Mouse (Mus musculus) mouse embryonic stem cell (cell line): Measurements from ENCODE around the gene Dock9.

Experiments
- in situ Hi-C, 2 experiments: fragments of 300-500 bp; cut with MboI; formaldehyde crosslinking; loops; 1 replicate in 1 of 2; 3 replicates in 1 of 2; pipeline ENCODE4 v1.14.3; 2019 to 2020; ENCODE audit warnings: low sequenced_read_pairs in 2 of 2, low pct_unique_long_range_greater_than_20kb in 1 of 2, mixed read lengths in 1 of 2; ENCODE audit not compliant: unreplicated experiment in 1 of 2

Gene Dock9

DNA sequence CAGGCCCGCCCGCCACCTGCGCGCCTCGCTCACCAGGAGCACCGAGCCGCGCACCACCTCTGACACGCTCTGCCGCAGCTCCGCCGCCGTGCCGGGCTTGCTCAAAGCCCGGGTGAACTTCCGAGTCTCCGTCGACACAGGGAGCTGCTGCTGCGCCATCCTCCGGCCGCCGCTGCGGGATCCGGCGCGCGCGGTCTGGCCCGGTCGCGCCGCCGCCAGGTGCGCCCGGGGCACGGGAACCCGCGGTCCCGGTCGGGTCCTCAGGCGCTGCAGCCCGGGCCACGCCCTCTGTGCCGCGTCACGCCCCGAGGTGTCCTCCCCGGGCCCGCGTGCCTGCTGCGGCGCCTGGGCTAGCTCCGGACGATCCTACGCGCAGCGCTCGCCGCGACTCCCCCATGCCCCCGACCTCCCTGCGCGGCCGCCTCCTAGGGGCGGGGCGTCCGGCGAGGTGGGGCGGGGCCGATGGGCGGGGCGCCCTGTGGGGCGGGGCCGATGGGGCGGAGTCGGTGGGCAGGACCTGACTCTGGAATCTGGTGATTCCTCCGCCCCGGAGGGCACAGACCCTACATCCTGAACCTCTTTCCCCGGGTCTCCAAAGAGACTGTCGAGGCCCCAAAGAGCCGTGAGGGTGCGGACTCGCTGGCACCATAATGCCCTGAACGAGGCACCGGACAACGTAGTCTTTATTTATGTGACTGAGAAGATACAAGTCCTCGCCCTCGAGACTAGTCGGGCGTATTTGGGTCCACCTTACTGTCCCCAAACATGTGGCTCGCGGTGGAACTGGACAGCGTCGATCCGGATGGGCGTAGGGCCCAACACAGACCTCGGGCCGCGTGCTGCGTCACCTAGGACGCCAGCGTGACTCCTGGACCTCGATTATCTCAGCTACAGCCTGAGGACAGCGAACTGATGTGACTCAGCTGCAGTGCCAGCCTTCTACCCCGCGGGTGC lies at the start of gene Dock9:
TSS of gene Dock9 (minus strand) at position 381 of the 954 bp plus-strand sequence.
- in situ Hi-C loops: no loop called here

DNA sequence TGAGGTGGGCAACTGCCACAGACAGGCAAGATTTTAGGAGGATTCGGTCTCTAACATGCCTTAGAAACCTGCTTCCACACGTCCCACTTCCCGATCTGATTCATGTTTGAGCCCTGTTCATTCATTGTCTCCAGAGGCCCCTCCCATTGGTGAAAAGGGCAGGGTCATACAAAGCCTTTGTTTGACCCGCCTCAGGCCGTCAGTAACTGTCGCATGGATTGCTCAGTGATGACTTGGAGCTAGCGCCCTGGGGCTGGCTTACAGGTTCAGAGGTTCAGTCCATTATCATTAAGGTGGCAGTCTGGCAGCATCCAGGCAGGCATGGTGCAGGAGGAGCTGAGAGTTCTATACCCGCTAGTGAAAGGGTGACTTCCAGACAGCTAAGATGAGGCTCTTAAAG lies 46.8 kb upstream of the Dock9 start:
- in situ Hi-C loops: no loop called here

DNA sequence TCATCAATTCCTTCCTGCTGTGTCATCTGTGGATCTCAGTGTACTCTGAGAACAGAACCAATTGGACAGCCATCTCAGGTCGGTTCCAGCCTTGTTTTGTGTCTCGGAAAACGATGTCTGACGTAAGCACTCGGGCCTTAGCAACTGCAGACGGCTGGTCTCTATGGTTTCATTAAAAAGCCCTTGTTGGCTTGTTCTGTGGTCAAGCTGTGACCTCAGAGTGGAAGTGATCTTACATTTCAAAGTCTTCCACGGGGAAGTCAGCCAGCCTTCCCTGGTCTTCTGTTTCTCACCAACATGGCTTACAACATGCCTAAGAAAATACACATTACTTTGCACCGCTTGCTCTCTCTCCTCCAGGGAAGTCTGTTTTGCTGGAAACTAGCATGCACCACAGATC lies 42.6 kb upstream of the Dock9 start:
- in situ Hi-C loops: no loop called here

DNA sequence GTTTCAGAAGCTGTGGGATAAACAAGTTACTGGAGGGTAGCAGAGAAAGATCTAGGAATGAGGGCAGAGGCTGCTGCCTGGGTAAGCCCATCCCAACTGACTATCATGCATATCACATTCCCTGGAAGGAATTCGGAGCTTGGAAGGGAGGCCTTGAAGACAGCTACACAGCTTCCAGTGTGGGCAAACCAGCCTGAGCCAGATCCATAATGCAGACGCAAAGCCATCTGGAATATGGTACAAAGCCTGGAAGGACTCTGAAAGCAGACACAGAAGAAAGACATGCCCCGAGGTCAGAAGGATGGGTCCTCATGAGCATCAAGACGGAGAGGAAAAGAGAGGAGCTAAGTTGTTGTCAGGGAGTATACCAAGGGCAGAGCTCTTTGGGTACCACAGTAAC lies 40.5 kb upstream of the Dock9 start:
- in situ Hi-C loops: no loop called here

- in situ Hi-C loops: no loop called here
These were observed 35.4 kb upstream of the Dock9 start for GRCm38 (mm10) chr14:121833001-121833520.

DNA sequence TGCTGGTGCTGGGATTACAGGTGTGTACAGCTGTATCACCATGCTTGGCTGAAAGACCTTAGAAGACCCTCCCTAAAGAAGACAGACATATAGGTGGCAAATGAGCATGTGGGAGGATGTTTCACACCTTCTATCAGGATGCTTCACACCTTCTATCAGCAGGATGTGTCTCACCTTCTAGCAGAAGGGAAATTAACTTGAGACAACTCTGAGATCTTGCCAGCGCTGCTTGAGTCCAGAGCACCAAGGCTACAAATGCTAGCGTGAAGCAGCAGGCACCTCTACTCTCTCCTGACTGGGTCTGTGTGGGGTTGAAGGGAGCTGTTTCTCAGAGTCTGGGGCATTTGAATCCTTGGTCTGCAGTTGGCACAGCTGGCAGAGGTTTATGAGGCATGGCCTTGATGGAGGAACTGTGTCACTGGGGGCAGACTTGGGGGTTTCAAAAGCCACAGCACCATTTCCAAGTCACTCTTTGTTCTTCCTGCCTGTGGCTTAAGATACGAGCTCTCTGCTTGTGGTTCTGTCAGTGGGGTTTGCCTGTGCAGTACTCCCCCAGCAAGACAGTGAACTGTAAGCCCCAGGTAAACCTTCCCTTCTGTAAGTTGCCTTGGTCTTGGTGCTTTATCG lies 32.3 kb upstream of the Dock9 start:
- in situ Hi-C loops: no loop called here

DNA sequence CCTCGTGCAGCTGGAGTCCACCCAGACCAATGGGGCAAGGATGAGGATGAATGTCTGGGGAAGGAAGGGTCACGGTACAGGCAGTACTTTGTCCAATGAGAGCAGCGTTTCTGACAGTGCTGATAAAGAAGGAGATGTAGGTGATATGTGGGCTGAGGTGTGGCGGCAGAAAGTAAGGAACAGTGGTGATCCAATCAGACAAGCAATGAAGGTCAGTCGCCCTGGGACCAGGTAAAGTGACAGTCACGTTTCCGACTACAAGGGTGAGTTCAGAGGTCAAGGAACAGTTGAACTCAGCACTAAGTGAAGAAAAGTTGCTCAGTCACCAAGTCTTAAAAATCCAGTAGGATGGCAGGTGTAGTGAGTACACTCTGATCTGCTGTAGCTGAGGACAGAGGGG lies 29.5 kb upstream of the Dock9 start:
- in situ Hi-C loops: no loop called here

DNA sequence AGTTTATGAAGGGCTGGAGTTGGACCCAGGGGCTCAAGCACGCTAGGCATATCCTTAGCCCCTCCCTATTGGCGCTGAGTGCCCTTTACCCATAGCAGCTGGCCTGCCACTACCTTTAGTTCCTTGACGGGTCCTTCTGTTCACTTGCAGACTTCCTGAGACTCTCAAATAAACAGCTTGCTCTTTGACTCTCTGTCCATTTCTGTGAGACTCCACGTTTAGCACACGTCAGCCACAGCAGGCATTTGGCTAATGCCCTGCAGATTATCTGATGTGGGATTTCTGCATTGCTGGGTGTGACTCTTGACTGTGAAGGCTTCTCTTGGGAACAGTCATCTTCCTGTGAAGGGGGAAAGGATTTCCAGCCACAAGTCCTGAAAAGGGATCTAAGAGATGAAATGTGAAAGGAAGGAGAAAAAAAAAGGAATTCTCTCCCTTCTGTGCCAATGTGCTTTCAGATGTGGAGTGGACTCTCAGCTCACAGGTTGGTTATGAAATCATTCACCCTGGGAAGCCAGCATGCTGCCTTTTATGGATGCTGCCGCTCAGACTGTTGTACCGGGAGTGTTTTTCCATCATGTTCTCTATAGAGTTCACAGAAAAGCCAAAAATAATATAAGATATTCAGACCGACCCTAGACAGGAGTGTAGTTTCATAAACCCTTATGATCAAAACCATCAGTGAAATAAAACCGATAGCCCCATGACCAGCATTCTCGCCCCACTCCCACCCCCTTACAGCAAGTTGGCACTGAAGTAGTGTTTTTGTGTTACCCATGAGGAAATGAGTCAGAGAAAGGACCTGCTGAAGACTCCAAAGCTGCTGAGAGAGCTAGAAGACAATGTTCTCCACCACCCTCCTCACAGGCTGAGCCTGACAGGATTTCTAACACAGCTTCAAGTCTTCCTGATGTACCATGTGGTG lies 28.1 kb upstream of the Dock9 start:
- in situ Hi-C loops: no loop called here

- in situ Hi-C loops: no loop called here
These were observed 26.9 kb upstream of the Dock9 start for GRCm38 (mm10) chr14:121824322-121825103.

DNA sequence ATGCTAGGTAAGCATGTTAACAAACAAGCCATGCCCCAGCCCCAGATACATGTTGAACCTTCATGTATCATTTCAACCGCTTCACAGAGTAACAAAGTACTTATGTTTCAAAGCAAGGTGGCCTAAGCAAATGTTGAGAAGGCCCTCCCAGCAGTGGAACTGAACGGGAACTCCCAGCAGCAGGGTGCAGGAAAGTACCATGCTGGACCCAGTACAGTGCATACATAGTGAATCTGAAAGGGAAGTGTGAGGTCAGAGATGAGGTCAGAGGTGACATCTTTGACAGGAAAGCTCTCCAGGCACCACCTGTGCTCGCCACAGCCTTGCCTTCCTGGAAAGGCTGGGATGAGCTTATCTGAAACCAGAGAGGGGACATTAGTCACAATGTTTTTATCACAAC lies 25.4 kb upstream of the Dock9 start:
- in situ Hi-C loops: no loop called here

DNA sequence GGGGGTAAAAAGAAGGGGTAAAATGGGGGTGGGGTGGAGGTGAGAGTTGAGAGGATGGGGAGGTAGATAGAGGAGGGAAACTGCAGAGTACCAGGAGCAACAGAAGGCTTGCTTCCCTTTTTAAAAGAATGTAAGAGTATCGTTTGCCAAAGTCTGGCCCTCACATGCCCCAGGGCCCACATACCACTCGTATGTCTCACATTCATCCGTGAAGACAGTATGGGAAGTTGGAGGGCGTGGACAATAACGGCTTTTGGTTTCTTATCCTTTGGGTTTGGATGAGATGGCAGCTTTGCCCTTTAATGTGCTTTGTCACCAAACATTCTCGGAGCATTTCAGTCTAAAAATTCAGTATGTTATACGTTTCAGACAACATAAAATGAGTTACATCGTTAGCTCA lies 24.9 kb upstream of the Dock9 start:
- in situ Hi-C loops: no loop called here

DNA sequence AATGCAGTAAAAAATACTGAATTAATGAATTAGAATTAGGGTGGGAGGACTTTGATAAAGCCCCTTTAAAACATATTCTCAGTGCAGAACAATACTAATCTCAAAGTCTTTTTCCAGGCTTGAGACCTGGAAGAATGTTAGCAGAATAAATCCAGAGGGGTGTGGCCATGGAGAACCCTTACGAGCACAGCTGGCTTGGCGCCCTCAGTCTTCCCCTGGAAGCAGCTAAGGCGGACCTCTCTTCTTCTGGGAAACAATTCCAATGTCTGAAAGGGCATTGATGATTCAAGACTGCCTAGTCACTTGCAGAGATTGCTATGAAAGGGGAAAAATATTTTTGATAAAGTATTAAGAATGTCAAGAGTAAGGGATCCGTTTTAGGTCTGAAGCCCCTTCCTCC lies 9.2 kb upstream of the Dock9 start:
- in situ Hi-C loops: no loop called here

DNA sequence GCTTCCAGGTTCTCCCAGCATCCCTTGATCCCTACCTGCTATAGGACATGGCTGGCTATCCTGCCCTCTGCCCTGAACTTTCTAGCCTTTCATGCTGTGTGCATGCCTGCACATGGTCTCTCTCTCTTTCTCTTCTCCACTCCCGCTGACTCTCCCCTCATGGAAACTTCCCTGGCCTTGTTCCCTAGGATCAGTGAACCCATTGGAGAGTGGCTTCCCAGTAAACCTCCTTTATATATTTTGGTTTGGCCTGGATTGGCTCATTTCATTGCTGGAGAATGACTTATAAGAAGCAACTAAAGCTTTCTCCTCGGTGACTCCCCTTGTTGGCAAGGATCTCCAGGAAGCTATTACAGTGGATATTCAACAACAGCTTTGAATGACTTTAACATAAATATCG lies 8.7 kb upstream of the Dock9 start:
- in situ Hi-C loops: no loop called here

- in situ Hi-C loops: no loop called here
These were observed 6.8 kb upstream of the Dock9 start for GRCm38 (mm10) chr14:121804461-121804860.

DNA sequence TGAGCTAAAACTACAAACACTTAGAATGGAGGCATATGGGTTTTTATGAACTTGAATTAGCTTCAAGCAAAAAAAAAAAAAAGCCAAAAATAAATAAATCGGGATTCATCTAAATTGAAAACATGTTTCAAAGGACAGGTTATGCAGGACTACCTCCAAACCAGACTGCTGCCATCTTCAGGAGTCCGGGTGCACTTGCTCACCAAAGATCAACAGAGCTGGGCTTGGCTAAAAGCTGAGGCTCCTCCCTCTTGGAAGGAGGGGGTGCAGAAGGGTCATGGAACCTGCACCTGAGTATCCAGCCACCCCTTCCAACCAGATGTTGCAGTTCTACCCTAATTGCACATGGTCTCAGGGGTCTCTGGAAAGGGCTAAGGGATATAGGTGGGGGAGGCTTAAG lies 3.3 kb upstream of the Dock9 start:
- in situ Hi-C loops: no loop called here

DNA sequence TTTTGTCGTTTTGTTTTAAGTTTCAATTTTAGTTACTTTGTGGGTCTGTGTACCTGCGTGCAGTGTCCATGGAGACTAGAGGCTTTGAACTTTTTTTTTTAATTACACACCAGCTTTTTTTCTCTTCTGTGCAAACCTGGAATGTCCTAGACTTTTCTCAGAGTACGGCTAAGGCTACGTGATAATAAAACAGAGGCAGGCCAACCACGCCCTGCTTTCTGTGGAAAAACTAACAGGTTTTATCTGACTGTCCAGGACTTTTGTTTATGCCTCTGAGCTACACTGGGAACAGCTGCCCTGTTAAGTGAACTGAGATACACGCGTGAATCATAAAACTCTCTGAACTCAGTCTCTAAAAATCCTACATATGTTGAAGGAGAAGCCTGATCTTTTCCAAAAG lies 1.5 kb upstream of the Dock9 start:
- in situ Hi-C loops: no loop called here

DNA sequence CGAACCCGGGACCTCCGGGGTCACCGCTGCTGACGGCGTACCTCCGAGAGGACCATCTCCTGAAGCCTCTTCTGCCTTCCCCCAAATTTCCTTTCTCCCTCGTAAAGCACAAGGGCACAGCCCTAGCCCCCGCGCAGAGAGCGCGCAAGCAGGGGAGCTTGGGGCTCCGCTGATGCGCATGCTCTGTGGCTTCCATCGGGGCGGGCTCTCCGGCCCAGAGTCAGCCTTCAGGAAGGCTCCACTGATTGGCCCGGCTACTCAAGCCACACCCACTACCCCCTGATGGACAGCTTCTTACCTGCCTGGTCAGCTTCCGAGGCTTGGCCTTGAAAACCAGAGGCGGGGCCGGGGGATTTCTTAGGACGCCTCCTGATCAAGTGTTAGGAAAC lies 768 bp upstream of the Dock9 start:
- in situ Hi-C loops: no loop called here
